Mouse (Mus musculus): ENCODE data around the gene Cldn24. TPM values are rescaled to one million over a fixed set of nuclear protein-coding genes. Genes with fewer than 3 reads are reported as not detected.

The Cldn24 gene
- polyA plus RNA-seq, 1 experiment from 2014 or later = not detected

GRCm38 (mm10) chr8:47847161-47847560 is 25.2 kb downstream of the Cldn24 start:
- Histone ChIP-seq H3K36me3 (ENCODE audit: control insufficient read depth, insufficient read depth, low read length) (peaks cover 36% of the 10 kb centered on the region), H3K27ac (ENCODE audit: low read length) (no peak overlapping the region), H3K27me3 (ENCODE audit: control insufficient read depth, insufficient read depth, low read depth, low read length) (no peaks in the 10 kb centered on the region), H3K4me3 (ENCODE audit: low read length) (no peak overlapping the region), H3K4me1 (replicated peaks; ENCODE audit: control insufficient read depth, insufficient read depth, low read length) (peaks cover 5% of the 10 kb centered on the region), H3K9me3 (ENCODE audit: control insufficient read depth, low read length) (no peaks in the 10 kb centered on the region), H3K9ac (ENCODE audit: low read length) (no peak overlapping the region), H3K4me2 (ENCODE audit: low read depth, low read length) (no peak overlapping the region)
- 74% methylated on average over 14 of the region's 14 CpGs for WGBS
- no peak for ATAC-seq (ENCODE audit: low read depth)

GRCm38 (mm10) chr8:47847931-47848330 is 26.0 kb downstream of the Cldn24 start:
- no peaks in the 10 kb centered on the region for H3K27me3 ChIP-seq (ENCODE audit: control insufficient read depth, insufficient read depth, low read depth, low read length)
- H3K9me3 ChIP-seq (ENCODE audit: control insufficient read depth, low read length) = no peaks in the 10 kb centered on the region
- H3K4me2 ChIP-seq (ENCODE audit: low read depth, low read length) = no peak overlapping the region
- peaks cover 7% of the 10 kb centered on the region for H3K4me1 ChIP-seq (replicated peaks; ENCODE audit: control insufficient read depth, insufficient read depth, low read length)
- WGBS = 96% methylated on average over 6 of the region's 6 CpGs
- H3K4me3 ChIP-seq (ENCODE audit: low read length) = no peak overlapping the region
- H3K36me3 ChIP-seq (ENCODE audit: control insufficient read depth, insufficient read depth, low read length) = peaks cover 30% of the 10 kb centered on the region
- no peak overlapping the region for H3K27ac ChIP-seq (ENCODE audit: low read length)
- ATAC-seq (ENCODE audit: low read depth) = no peak
- no peak overlapping the region for H3K9ac ChIP-seq (ENCODE audit: low read length)

GRCm38 (mm10) chr8:47849842-47850241 is 27.9 kb downstream of the Cldn24 start:
- Histone ChIP-seq H3K4me3 (ENCODE audit: low read length) (no peak overlapping the region), H3K4me2 (ENCODE audit: low read depth, low read length) (no peak overlapping the region), H3K27ac (ENCODE audit: low read length) (no peak overlapping the region), H3K4me1 (replicated peaks; ENCODE audit: control insufficient read depth, insufficient read depth, low read length) (peaks cover 7% of the 10 kb centered on the region), H3K9me3 (ENCODE audit: control insufficient read depth, low read length) (no peaks in the 10 kb centered on the region), H3K36me3 (ENCODE audit: control insufficient read depth, insufficient read depth, low read length) (peaks cover 33% of the 10 kb centered on the region), H3K9ac (ENCODE audit: low read length) (no peak overlapping the region), H3K27me3 (ENCODE audit: control insufficient read depth, insufficient read depth, low read depth, low read length) (no peaks in the 10 kb centered on the region)
- ATAC-seq (ENCODE audit: low read depth) = no peak
- WGBS = 77% methylated on average over 8 of the region's 8 CpGs

GRCm38 (mm10) chr8:47851824-47852502 is 30.0 kb downstream of the Cldn24 start:
- Histone ChIP-seq H3K27me3 (ENCODE audit: control insufficient read depth, insufficient read depth, low read depth, low read length) (no peaks in the 10 kb centered on the region), H3K36me3 (ENCODE audit: control insufficient read depth, insufficient read depth, low read length) (peaks cover 34% of the 10 kb centered on the region), H3K4me2 (ENCODE audit: low read depth, low read length) (peak overlapping the region; percentile 42), H3K9me3 (ENCODE audit: control insufficient read depth, low read length) (no peaks in the 10 kb centered on the region), H3K9ac (ENCODE audit: low read length) (no peak overlapping the region), H3K4me3 (ENCODE audit: low read length) (peak overlapping the region; percentile 14), H3K4me1 (replicated peaks; ENCODE audit: control insufficient read depth, insufficient read depth, low read length) (peaks cover 7% of the 10 kb centered on the region), H3K27ac (ENCODE audit: low read length) (peak overlapping the region; percentile 67)
- 39% methylated on average over 12 of the region's 12 CpGs for WGBS
- ATAC-seq (ENCODE audit: low read depth) = peak; percentile 93

- no peaks in the 10 kb centered on the region for H3K27me3 ChIP-seq (ENCODE audit: control insufficient read depth, insufficient read depth, low read depth, low read length)
- no peak overlapping the region for H3K4me3 ChIP-seq (ENCODE audit: low read length)
- peaks cover 29% of the 10 kb centered on the region for H3K36me3 ChIP-seq (ENCODE audit: control insufficient read depth, insufficient read depth, low read length)
- ATAC-seq (ENCODE audit: low read depth) = no peak
- H3K4me1 ChIP-seq (replicated peaks; ENCODE audit: control insufficient read depth, insufficient read depth, low read length) = peaks cover 7% of the 10 kb centered on the region
- no peak overlapping the region; the same call in 1 of the 2 replicates for H3K27ac ChIP-seq (ENCODE audit: low read length)
- WGBS = 74% methylated on average over 5 of the region's 5 CpGs
- no peak overlapping the region; the same call in 1 of the 2 replicates for H3K4me2 ChIP-seq (ENCODE audit: low read depth, low read length)
- no peaks in the 10 kb centered on the region for H3K9me3 ChIP-seq (ENCODE audit: control insufficient read depth, low read length)
- no peak overlapping the region for H3K9ac ChIP-seq (ENCODE audit: low read length)
Observed at GRCm38 (mm10) chr8:47852737-47853136, 30.8 kb downstream of the Cldn24 start.

GRCm38 (mm10) chr8:47853356-47853755 is 31.4 kb downstream of the Cldn24 start:
- H3K9ac ChIP-seq (ENCODE audit: low read length) = no peak overlapping the region
- peaks cover 23% of the 10 kb centered on the region for H3K36me3 ChIP-seq (ENCODE audit: control insufficient read depth, insufficient read depth, low read length)
- H3K4me2 ChIP-seq (ENCODE audit: low read depth, low read length) = no peak overlapping the region
- no peak overlapping the region for H3K27ac ChIP-seq (ENCODE audit: low read length)
- H3K27me3 ChIP-seq (ENCODE audit: control insufficient read depth, insufficient read depth, low read depth, low read length) = no peaks in the 10 kb centered on the region
- H3K4me1 ChIP-seq (replicated peaks; ENCODE audit: control insufficient read depth, insufficient read depth, low read length) = peaks cover 7% of the 10 kb centered on the region
- no peaks in the 10 kb centered on the region for H3K9me3 ChIP-seq (ENCODE audit: control insufficient read depth, low read length)
- ATAC-seq (ENCODE audit: low read depth) = no peak
- 77% methylated on average over 5 of the region's 5 CpGs for WGBS
- H3K4me3 ChIP-seq (ENCODE audit: low read length) = no peak overlapping the region

GRCm38 (mm10) chr8:47859259-47859658 is 37.3 kb downstream of the Cldn24 start:
- no peak overlapping the region for H3K4me2 ChIP-seq (ENCODE audit: low read depth, low read length)
- H3K9ac ChIP-seq (ENCODE audit: low read length) = no peak overlapping the region
- WGBS = 87% methylated on average over 12 of the region's 12 CpGs
- H3K4me1 ChIP-seq (replicated peaks; ENCODE audit: control insufficient read depth, insufficient read depth, low read length) = no peaks in the 10 kb centered on the region
- peaks cover 45% of the 10 kb centered on the region for H3K36me3 ChIP-seq (ENCODE audit: control insufficient read depth, insufficient read depth, low read length)
- H3K27ac ChIP-seq (ENCODE audit: low read length) = no peak overlapping the region
- H3K4me3 ChIP-seq (ENCODE audit: low read length) = no peak overlapping the region
- no peak for ATAC-seq (ENCODE audit: low read depth)
- H3K9me3 ChIP-seq (ENCODE audit: control insufficient read depth, low read length) = no peaks in the 10 kb centered on the region
- H3K27me3 ChIP-seq (ENCODE audit: control insufficient read depth, insufficient read depth, low read depth, low read length) = no peaks in the 10 kb centered on the region

GRCm38 (mm10) chr8:47866568-47866967 is 44.6 kb downstream of the Cldn24 start:
- Histone ChIP-seq H3K4me1 (replicated peaks; ENCODE audit: control insufficient read depth, insufficient read depth, low read length) (no peaks in the 10 kb centered on the region), H3K9ac (ENCODE audit: low read length) (no peak overlapping the region), H3K36me3 (ENCODE audit: control insufficient read depth, insufficient read depth, low read length) (peaks cover 30% of the 10 kb centered on the region), H3K27ac (ENCODE audit: low read length) (no peak overlapping the region), H3K4me3 (ENCODE audit: low read length) (no peak overlapping the region), H3K4me2 (ENCODE audit: low read depth, low read length) (no peak overlapping the region), H3K9me3 (ENCODE audit: control insufficient read depth, low read length) (no peaks in the 10 kb centered on the region), H3K27me3 (ENCODE audit: control insufficient read depth, insufficient read depth, low read depth, low read length) (no peaks in the 10 kb centered on the region)
- WGBS = 77% methylated on average over 8 of the region's 8 CpGs
- ATAC-seq (ENCODE audit: low read depth) = 0 out of 2 replicates have a peak, but pooled peaks have one; percentile 8

- H3K27ac ChIP-seq (ENCODE audit: low read length) = no peak overlapping the region
- no peaks in the 10 kb centered on the region for H3K9me3 ChIP-seq (ENCODE audit: control insufficient read depth, low read length)
- H3K36me3 ChIP-seq (ENCODE audit: control insufficient read depth, insufficient read depth, low read length) = peaks cover 26% of the 10 kb centered on the region
- no peak overlapping the region for H3K9ac ChIP-seq (ENCODE audit: low read length)
- H3K27me3 ChIP-seq (ENCODE audit: control insufficient read depth, insufficient read depth, low read depth, low read length) = no peaks in the 10 kb centered on the region
- no peak overlapping the region for H3K4me2 ChIP-seq (ENCODE audit: low read depth, low read length)
- H3K4me3 ChIP-seq (ENCODE audit: low read length) = no peak overlapping the region
- H3K4me1 ChIP-seq (replicated peaks; ENCODE audit: control insufficient read depth, insufficient read depth, low read length) = no peaks in the 10 kb centered on the region
- 25% methylated on average over 8 of the region's 8 CpGs for WGBS
- ATAC-seq (ENCODE audit: low read depth) = peak; percentile 74
Observed at GRCm38 (mm10) chr8:47867067-47867466, 45.1 kb downstream of the Cldn24 start.

Measured in lung, embryonic 16.5 days (tissue).